Mouse (Mus musculus): ENCODE results near the gene Klhl21. TPM values are rescaled to one million over a fixed set of nuclear protein-coding genes. Genes with fewer than 3 reads are reported as not detected.

Gene Klhl21
- polyA plus RNA-seq (2015; fragmentation: Nextera tagmentation; extraction: Ambion mirVana), result 5.3 and 5.8 TPM in 2 replicates

DNA sequence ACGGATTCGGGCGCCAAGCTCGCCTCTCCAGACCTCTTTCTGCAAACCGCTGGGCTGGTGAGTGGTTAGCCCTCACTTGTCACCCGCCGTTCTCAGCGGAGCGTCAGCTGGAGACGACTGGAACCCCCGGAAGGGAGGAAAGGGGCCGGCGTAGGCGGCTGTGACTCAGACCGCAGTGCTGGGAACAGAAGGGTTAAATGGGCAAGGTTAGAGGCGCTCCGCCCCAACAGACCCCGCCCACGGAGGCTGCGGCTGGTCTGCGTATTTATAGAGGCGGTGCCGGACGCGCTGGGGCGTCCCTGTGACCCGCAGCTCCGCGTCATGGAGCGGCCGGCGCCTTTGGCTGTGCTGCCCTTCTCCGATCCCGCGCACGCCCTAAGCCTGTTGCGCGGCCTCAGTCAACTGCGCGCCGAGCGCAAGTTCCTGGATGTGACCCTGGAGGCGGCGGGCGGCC, at the start of gene Klhl21:
Gene Klhl21, plus strand, starts transcription at position 182 of the 454 bp plus-strand sequence.
- Histone ChIP-seq H3K4me1 (replicated peaks; ENCODE audit: control insufficient read depth, insufficient read depth, low read length) (peaks cover 8% of the 10 kb centered on the region), H3K27ac (ENCODE audit: low read depth, low read length) (peak within 1 kb of the TSS; percentile 94), H3K27me3 (replicated peaks; ENCODE audit: control insufficient read depth, insufficient read depth, low read length) (no peaks in the 10 kb centered on the region), H3K4me2 (replicated peaks; ENCODE audit: low read depth) (peak within 1 kb of the TSS; percentile 100), H3K9me3 (ENCODE audit: control insufficient read depth) (no peaks in the 10 kb centered on the region), H3K36me3 (ENCODE audit: control insufficient read depth, insufficient read depth) (peaks cover under 1% of the 10 kb centered on the region; the same call in 1 of the 2 replicates), H3K9ac (ENCODE audit: low read depth, low read length) (peak within 1 kb of the TSS; percentile 62), H3K4me3 (ENCODE audit: low read depth, low read length) (peak within 1 kb of the TSS; percentile 72)
- WGBS, result under 1% methylated on average over 45 of the region's 45 CpGs
- peak; percentile 87 for ATAC-seq
- no peak for TF ChIP-seq CTCF (IDR thresholded peaks at IDR 0.05; ENCODE audit: low read depth)

DNA sequence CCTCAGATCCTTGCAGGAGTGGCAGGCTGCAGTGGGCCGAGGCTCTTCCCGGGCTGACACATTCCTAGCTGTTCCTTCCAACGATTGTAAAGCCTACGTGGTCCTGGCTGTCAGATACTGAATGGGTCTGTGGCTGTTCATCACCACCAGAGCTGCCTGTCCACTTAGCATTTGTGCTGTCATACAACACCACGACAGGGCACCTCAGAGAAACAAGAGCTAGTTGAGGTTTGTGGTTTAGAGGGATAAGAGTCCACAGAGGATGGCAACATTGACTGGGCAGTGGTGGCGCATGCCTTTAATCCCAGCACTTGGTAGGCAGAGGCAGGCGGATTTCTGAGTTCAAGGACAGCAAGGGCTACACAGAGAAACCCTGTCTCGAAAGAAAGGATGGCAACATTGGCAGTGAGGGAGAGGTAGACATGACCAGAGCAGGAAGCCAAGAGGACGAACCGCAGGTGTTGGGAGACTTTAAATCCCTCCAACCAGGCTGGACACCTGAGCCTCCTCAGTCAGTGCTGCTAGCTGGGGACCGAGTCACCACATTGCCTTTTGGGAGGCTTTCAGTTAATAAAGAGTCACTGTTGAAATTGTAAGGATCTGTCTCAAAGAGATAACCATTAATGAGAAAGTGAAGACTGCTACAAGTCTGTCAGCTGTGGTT, 48.6 kb upstream of the Klhl21 start:
- TF ChIP-seq CTCF (IDR thresholded peaks at IDR 0.05; ENCODE audit: low read depth), result no peak
- peaks cover 68% of the 10 kb centered on the region for H3K36me3 ChIP-seq (ENCODE audit: control insufficient read depth, insufficient read depth)
- WGBS, result 83% methylated on average over 11 of the region's 11 CpGs
- no peak overlapping the region for H3K4me2 ChIP-seq (replicated peaks; ENCODE audit: low read depth)
- H3K9ac ChIP-seq (ENCODE audit: low read depth, low read length), result no peak overlapping the region
- no peaks in the 10 kb centered on the region for H3K9me3 ChIP-seq (ENCODE audit: control insufficient read depth)
- H3K27ac ChIP-seq (ENCODE audit: low read depth, low read length), result no peak overlapping the region
- H3K4me1 ChIP-seq (replicated peaks; ENCODE audit: control insufficient read depth, insufficient read depth, low read length), result no peaks in the 10 kb centered on the region
- H3K27me3 ChIP-seq (replicated peaks; ENCODE audit: control insufficient read depth, insufficient read depth, low read length), result no peaks in the 10 kb centered on the region
- ATAC-seq, result no peak
- H3K4me3 ChIP-seq (ENCODE audit: low read depth, low read length), result no peak overlapping the region

DNA sequence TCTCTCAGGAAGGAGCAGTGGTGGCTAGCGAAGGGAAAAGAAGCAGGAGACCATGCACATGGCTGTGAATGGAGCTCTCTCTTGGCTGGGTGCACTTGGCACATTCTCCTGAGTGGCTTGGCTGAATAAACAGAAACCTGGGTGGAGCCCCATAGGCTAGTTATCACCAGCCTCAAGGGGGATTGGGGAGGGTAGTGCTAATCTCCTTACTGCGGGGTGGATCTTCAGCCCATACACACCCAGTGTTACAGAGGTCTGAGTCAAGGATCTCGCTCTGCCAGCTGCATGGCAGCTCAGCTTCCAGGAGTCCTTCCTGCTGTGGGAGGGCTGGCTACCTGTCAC, 48.1 kb upstream of the Klhl21 start:
- Histone ChIP-seq H3K9ac (ENCODE audit: low read depth, low read length) (no peak overlapping the region), H3K27me3 (replicated peaks; ENCODE audit: control insufficient read depth, insufficient read depth, low read length) (no peaks in the 10 kb centered on the region), H3K4me2 (replicated peaks; ENCODE audit: low read depth) (no peak overlapping the region), H3K4me1 (replicated peaks; ENCODE audit: control insufficient read depth, insufficient read depth, low read length) (no peaks in the 10 kb centered on the region), H3K27ac (ENCODE audit: low read depth, low read length) (no peak overlapping the region), H3K36me3 (ENCODE audit: control insufficient read depth, insufficient read depth) (peaks cover 70% of the 10 kb centered on the region), H3K4me3 (ENCODE audit: low read depth, low read length) (no peak overlapping the region), H3K9me3 (ENCODE audit: control insufficient read depth) (no peaks in the 10 kb centered on the region)
- WGBS, result 43% methylated on average over 3 of the region's 3 CpGs
- no peak for TF ChIP-seq CTCF (IDR thresholded peaks at IDR 0.05; ENCODE audit: low read depth)
- ATAC-seq, result peak; percentile 58; the same call in 1 of the 2 replicates

DNA sequence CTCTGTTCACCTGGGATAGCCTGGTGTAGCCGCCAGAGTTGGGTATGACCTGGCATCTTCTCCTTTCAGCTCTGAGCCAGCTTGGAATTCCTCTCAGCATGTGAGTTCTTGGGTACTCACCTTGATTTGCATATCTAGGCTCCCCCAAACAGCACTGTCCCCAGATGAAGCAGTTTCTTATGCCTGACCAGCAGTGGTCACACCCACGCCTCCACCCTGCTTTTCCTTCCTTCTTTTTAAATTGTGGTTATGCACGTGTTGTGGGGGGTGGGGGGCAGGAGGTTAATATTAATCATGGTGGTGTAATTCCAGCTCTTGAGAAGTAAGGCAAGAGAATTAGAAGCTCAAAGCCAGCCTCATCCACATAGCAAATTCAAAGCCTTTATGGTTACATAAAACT, 45.8 kb upstream of the Klhl21 start:
- Histone ChIP-seq H3K27me3 (replicated peaks; ENCODE audit: control insufficient read depth, insufficient read depth, low read length) (no peaks in the 10 kb centered on the region), H3K9me3 (ENCODE audit: control insufficient read depth) (no peaks in the 10 kb centered on the region), H3K4me1 (replicated peaks; ENCODE audit: control insufficient read depth, insufficient read depth, low read length) (no peaks in the 10 kb centered on the region), H3K27ac (ENCODE audit: low read depth, low read length) (no peak overlapping the region), H3K36me3 (ENCODE audit: control insufficient read depth, insufficient read depth) (peaks cover 66% of the 10 kb centered on the region), H3K4me2 (replicated peaks; ENCODE audit: low read depth) (no peak overlapping the region), H3K4me3 (ENCODE audit: low read depth, low read length) (no peak overlapping the region), H3K9ac (ENCODE audit: low read depth, low read length) (no peak overlapping the region)
- no peak for ATAC-seq
- TF ChIP-seq CTCF (IDR thresholded peaks at IDR 0.05; ENCODE audit: low read depth), result no peak
- 87% methylated on average over 3 of the region's 3 CpGs for WGBS

DNA sequence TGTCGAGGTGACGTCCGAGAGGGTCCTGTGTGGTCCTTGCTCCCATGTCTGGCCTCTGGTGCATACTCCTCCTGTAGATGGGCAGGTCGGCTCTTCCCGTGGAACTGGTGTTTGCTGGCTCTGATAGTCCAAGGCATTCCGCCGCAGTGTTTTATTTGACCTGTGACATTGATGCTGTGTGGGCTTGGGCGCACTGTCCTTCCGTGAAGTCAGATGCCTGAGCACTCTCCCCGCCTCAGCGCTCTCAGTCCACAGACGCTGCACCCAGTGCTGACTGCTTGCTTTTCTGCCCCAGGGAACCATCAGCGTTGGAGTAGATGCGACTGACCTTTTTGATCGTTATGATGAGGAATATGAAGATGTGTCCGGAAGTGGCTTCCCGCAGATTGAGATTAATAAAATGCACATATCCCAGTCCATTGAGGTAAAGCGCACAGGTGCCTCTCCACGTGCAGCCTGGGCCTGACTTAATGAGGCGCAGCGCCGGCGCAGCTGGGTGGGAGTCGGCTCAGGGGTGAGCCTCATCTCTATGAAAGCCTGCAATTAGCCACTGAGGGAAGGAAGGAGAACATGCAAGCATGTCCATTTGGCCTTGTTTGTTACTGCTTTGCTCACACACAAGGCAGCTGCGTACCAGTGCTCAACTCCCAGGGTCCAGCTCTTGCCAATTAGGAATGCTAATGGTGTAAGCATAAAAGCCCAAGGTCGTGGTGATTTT, 40.2 kb upstream of the Klhl21 start:
- WGBS, result 93% methylated on average over 26 of the region's 26 CpGs
- TF ChIP-seq CTCF (IDR thresholded peaks at IDR 0.05; ENCODE audit: low read depth), result no peak
- Histone ChIP-seq H3K4me2 (replicated peaks; ENCODE audit: low read depth) (no peak overlapping the region), H3K9me3 (ENCODE audit: control insufficient read depth) (no peaks in the 10 kb centered on the region), H3K27me3 (replicated peaks; ENCODE audit: control insufficient read depth, insufficient read depth, low read length) (no peaks in the 10 kb centered on the region), H3K27ac (ENCODE audit: low read depth, low read length) (no peak overlapping the region), H3K4me1 (replicated peaks; ENCODE audit: control insufficient read depth, insufficient read depth, low read length) (no peaks in the 10 kb centered on the region), H3K4me3 (ENCODE audit: low read depth, low read length) (no peak overlapping the region), H3K9ac (ENCODE audit: low read depth, low read length) (no peak overlapping the region), H3K36me3 (ENCODE audit: control insufficient read depth, insufficient read depth) (peaks cover 62% of the 10 kb centered on the region)
- ATAC-seq, result no peak

GRCm38 (mm10) chr4:151972221-151972967, 36.2 kb upstream of the Klhl21 start:
- no peak overlapping the region for H3K9ac ChIP-seq (ENCODE audit: low read depth, low read length)
- 65% methylated on average over 10 of the region's 10 CpGs for WGBS

More at GRCm38 (mm10) chr4:151972221-151972967, 36.2 kb upstream of the Klhl21 start:
- H3K27ac ChIP-seq (ENCODE audit: low read depth, low read length), result no peak overlapping the region
- no peak for ATAC-seq
- peaks cover 71% of the 10 kb centered on the region for H3K36me3 ChIP-seq (ENCODE audit: control insufficient read depth, insufficient read depth)
- H3K9me3 ChIP-seq (ENCODE audit: control insufficient read depth), result no peaks in the 10 kb centered on the region
- no peaks in the 10 kb centered on the region for H3K4me1 ChIP-seq (replicated peaks; ENCODE audit: control insufficient read depth, insufficient read depth, low read length)
- no peak overlapping the region for H3K4me3 ChIP-seq (ENCODE audit: low read depth, low read length)
- H3K4me2 ChIP-seq (replicated peaks; ENCODE audit: low read depth), result no peak overlapping the region
- H3K27me3 ChIP-seq (replicated peaks; ENCODE audit: control insufficient read depth, insufficient read depth, low read length), result no peaks in the 10 kb centered on the region
- TF ChIP-seq CTCF (IDR thresholded peaks at IDR 0.05; ENCODE audit: low read depth), result peak; percentile 75
